Mouse (Mus musculus) midbrain, embryonic 16.5 days (tissue): ENCODE results near the gene Atg2b. TPM values are rescaled to one million over a fixed set of nuclear protein-coding genes. Genes with fewer than 3 reads are reported as not detected.

Experiments
- ATAC-seq: fragments of 200-750 bp; cut with Nextera tagmentation; 2 replicates; pipeline ENCODE4 v1.8.0; 2017; ENCODE audit warnings: moderate TSS enrichment
- H3K27ac ChIP-seq: fragments of 300-500 bp; sonication (generic); 2 replicates; pipeline ENCODE4 v1.5.1; 2014; ENCODE audit warnings: mild to moderate bottlenecking, low read length, mixed read lengths
- H3K27me3 ChIP-seq: fragments of 300-500 bp; sonication (generic); 2 replicates; pipeline ENCODE4 v1.6.1; 2014; ENCODE audit warnings: low read depth, low read length, mixed read lengths; ENCODE audit not compliant: control insufficient read depth, insufficient read depth
- H3K36me3 ChIP-seq: fragments of 300-500 bp; sonication (generic); 2 replicates; pipeline ENCODE4 v1.6.1; 2014; ENCODE audit warnings: mild to moderate bottlenecking, low read length, moderate library complexity, mixed read lengths; ENCODE audit not compliant: control insufficient read depth, insufficient read depth
- H3K4me1 ChIP-seq: fragments of 300-500 bp; sonication (generic); 2 replicates; pipeline ENCODE4 v1.6.1; 2014; ENCODE audit warnings: mild to moderate bottlenecking, low read length, mixed read lengths; ENCODE audit not compliant: control insufficient read depth, insufficient read depth
- H3K4me2 ChIP-seq: fragments of 300-500 bp; sonication (generic); 2 replicates; pipeline ENCODE4 v1.6.1; 2014; ENCODE audit warnings: mild to moderate bottlenecking, low read length, mixed read lengths
- H3K4me3 ChIP-seq: fragments of 300-500 bp; sonication (generic); 2 replicates; pipeline ENCODE4 v1.5.1; 2014; ENCODE audit warnings: low read depth, mild to moderate bottlenecking, low read length, moderate library complexity, mixed read lengths
- H3K9ac ChIP-seq: fragments of 300-500 bp; sonication (generic); 2 replicates; pipeline ENCODE4 v1.6.1; 2014; ENCODE audit warnings: low read depth, low read length, mixed read lengths
- H3K9me3 ChIP-seq: fragments of 300-500 bp; sonication (generic); replicated peaks from 2 replicates; pipeline ENCODE4 v1.6.1; 2014; ENCODE audit warnings: mild to moderate bottlenecking, low read length, mixed read lengths; ENCODE audit not compliant: control insufficient read depth, poor library complexity, severe bottlenecking
- WGBS: fragments of 180-500 bp; shearing (Covaris S2); extraction: QIAGEN DNeasy Blood & Tissue Kit; methylation state at CpG from one replicate; pipeline ENCODE4 v1.1.7; 2014; 5-methylcytosine and 5-hydroxymethylcytosine counted together
- polyA plus RNA-seq: library from polyadenylated mRNA; unstranded; fragments of >200 nt; fragmentation: Nextera tagmentation; extraction: Ambion mirVana; gene quantifications from 2 replicates; pipeline ENCODE4 v1.2.1, GENCODE M21; 2015

Gene Atg2b
- polyA plus RNA-seq, 1 experiment from 2014 or later = 14.0 TPM

- Histone ChIP-seq H3K27me3 (no peaks in the 10 kb centered on the region), H3K4me3 (no peak overlapping the region), H3K9me3 (no peaks in the 10 kb centered on the region), H3K4me2 (peak overlapping the region; percentile 30; the same call in 1 of the 2 replicates), H3K36me3 (no peaks in the 10 kb centered on the region), H3K9ac (peak overlapping the region; percentile 41; the same call in 1 of the 2 replicates), H3K4me1 (peaks cover 18% of the 10 kb centered on the region), H3K27ac (peak overlapping the region; percentile 80)
- 29% methylated on average over 14 of the region's 14 CpGs for WGBS
- peak; percentile 71 for ATAC-seq
Observed at GRCm38 (mm10) chr12:105721452-105722132, 36.6 kb upstream of the Atg2b start.

DNA sequence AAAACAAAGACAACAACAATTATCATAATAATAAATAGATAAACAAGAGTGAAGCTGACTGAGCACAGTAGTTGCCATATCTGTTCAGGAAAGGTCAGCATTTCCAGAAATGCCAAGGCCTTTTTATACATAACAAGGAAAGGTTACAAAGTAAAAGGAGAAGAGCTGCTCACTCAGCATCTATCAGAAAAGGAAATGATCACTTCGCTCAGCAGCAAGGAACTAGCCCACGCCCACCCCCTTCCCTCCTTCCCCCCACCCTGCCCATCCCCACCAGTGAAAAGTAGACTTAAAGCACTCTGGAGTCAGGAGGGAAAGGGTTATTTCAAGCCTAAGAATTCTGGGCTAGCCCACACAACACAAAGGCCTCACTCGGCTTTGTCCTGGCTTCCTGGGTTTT, 35.2 kb upstream of the Atg2b start:
- no peaks in the 10 kb centered on the region for H3K27me3 ChIP-seq
- WGBS = 66% methylated on average over 3 of the region's 3 CpGs
- H3K9ac ChIP-seq = no peak overlapping the region
- no peak for ATAC-seq
- no peak overlapping the region for H3K27ac ChIP-seq
- no peak overlapping the region for H3K4me3 ChIP-seq
- H3K9me3 ChIP-seq = no peaks in the 10 kb centered on the region
- H3K4me2 ChIP-seq = no peak overlapping the region
- H3K4me1 ChIP-seq = peaks cover 18% of the 10 kb centered on the region
- H3K36me3 ChIP-seq = no peaks in the 10 kb centered on the region

DNA sequence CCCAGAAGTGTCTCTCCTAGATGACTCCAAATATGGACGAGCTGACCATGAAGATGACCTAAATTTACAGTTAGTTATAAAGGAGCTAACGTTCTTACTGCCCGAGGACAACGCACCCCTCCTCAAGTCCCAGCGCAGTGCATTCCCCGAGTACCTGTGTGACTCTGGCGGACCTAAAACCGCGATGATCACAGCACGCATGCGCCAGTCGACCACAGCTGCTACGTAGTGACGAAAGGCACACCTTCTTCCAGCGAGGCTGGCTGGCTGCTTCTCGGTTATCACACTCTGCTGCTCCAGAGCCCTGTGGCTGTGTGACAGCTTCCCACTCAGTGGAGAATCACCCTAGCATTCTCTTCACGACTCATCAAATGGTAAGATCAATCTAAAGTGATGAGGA, 33.6 kb upstream of the Atg2b start:
- Histone ChIP-seq H3K36me3 (no peaks in the 10 kb centered on the region), H3K9ac (no peak overlapping the region), H3K27ac (no peak overlapping the region), H3K4me3 (peak overlapping the region; percentile 11; the same call in 1 of the 2 replicates), H3K4me2 (peak overlapping the region; percentile 26; the same call in 1 of the 2 replicates), H3K27me3 (no peaks in the 10 kb centered on the region), H3K4me1 (peaks cover 18% of the 10 kb centered on the region), H3K9me3 (no peaks in the 10 kb centered on the region)
- no peak for ATAC-seq
- WGBS = 72% methylated on average over 17 of the region's 17 CpGs

- Histone ChIP-seq H3K4me1 (no peaks in the 10 kb centered on the region), H3K4me2 (no peak within 1 kb of the TSS), H3K27me3 (no peaks in the 10 kb centered on the region), H3K36me3 (peaks cover 3% of the 10 kb centered on the region; the same call in 1 of the 2 replicates), H3K27ac (no peak within 1 kb of the TSS), H3K9me3 (no peaks in the 10 kb centered on the region), H3K4me3 (no peak within 1 kb of the TSS), H3K9ac (no peak within 1 kb of the TSS)
- WGBS = 12% methylated on average over 22 of the region's 22 CpGs
- ATAC-seq = peak; percentile 45; the same call in 1 of the 2 replicates
Observed at GRCm38 (mm10) chr12:105705799-105706487, 20.9 kb upstream of the Atg2b start, which contains the start of gene Ak7. Gene Ak7 (plus strand): TSS chr12:105705976.

- H3K4me1 ChIP-seq = no peaks in the 10 kb centered on the region
- ATAC-seq = no peak
- H3K4me3 ChIP-seq = no peak overlapping the region
- no peak overlapping the region for H3K4me2 ChIP-seq
- no peaks in the 10 kb centered on the region for H3K9me3 ChIP-seq
- peaks cover 7% of the 10 kb centered on the region; the same call in 1 of the 2 replicates for H3K36me3 ChIP-seq
- H3K27me3 ChIP-seq = no peaks in the 10 kb centered on the region
- 95% methylated on average over 12 of the region's 12 CpGs for WGBS
- H3K27ac ChIP-seq = no peak overlapping the region
- no peak overlapping the region for H3K9ac ChIP-seq
Observed at GRCm38 (mm10) chr12:105700433-105700832, 15.4 kb upstream of the Atg2b start.

- H3K4me2 ChIP-seq = no peak overlapping the region
- no peak overlapping the region for H3K27ac ChIP-seq
- WGBS = 93% methylated on average over 8 of the region's 8 CpGs
- H3K9me3 ChIP-seq = no peaks in the 10 kb centered on the region
- H3K4me3 ChIP-seq = no peak overlapping the region
- H3K27me3 ChIP-seq = no peaks in the 10 kb centered on the region
- H3K9ac ChIP-seq = no peak overlapping the region
- ATAC-seq = no peak
- peaks cover 12% of the 10 kb centered on the region; the same call in 1 of the 2 replicates for H3K36me3 ChIP-seq
- H3K4me1 ChIP-seq = no peaks in the 10 kb centered on the region
Observed at GRCm38 (mm10) chr12:105697104-105697780, 12.2 kb upstream of the Atg2b start.

GRCm38 (mm10) chr12:105695848-105696247, 10.8 kb upstream of the Atg2b start:
- Histone ChIP-seq H3K9ac (no peak overlapping the region), H3K27me3 (no peaks in the 10 kb centered on the region), H3K36me3 (peaks cover 9% of the 10 kb centered on the region; the same call in 1 of the 2 replicates), H3K9me3 (no peaks in the 10 kb centered on the region), H3K4me3 (no peak overlapping the region), H3K27ac (no peak overlapping the region), H3K4me2 (no peak overlapping the region), H3K4me1 (no peaks in the 10 kb centered on the region)
- WGBS = 82% methylated on average over 7 of the region's 7 CpGs
- ATAC-seq = no peak

DNA sequence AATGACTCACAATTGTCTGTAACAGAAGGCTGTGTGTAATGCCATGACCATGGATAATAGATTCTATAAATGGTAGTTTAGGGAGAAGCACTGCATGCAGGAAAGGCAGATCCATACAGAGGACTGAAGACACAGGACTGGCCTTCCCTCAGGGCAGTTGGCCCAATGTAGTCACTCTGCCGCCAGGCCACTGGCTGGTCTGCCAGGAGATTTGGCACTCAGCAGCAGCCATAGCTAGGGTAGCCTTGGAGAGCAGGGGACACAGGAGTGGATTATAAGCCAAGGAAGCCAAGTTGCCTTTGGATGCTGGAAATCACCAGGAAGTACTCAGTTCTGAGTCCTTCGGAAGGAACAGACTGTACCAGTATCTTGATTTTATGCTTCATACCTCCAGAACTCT, 9.0 kb upstream of the Atg2b start:
- no peaks in the 10 kb centered on the region for H3K9me3 ChIP-seq
- no peak for ATAC-seq
- no peak overlapping the region for H3K4me3 ChIP-seq
- H3K4me1 ChIP-seq = no peaks in the 10 kb centered on the region
- H3K27me3 ChIP-seq = no peaks in the 10 kb centered on the region
- peaks cover 9% of the 10 kb centered on the region for H3K36me3 ChIP-seq
- 98% methylated on average over 2 of the region's 2 CpGs for WGBS
- no peak overlapping the region for H3K27ac ChIP-seq
- no peak overlapping the region for H3K4me2 ChIP-seq
- no peak overlapping the region for H3K9ac ChIP-seq
